Mouse (Mus musculus) testis, adult 2 months (tissue): ENCODE data around the gene Rars. TPM values are rescaled to one million over a fixed set of nuclear protein-coding genes. Genes with fewer than 3 reads are reported as not detected.
A peak's percentile ranks its signal among the peaks of the same experiment; 100 is the strongest.

Experiments
- H3K27ac ChIP-seq: fragments of 200-500 bp; 2 replicates; pipeline ENCODE4 v1.5.1; 2012; ENCODE audit warnings: low read depth, low read length; ENCODE audit not compliant: control insufficient read depth, insufficient read depth
- H3K27me3 ChIP-seq: fragments of 200-500 bp; 2 replicates; pipeline ENCODE4 v1.6.1; 2012; ENCODE audit warnings: mild to moderate bottlenecking, low read length, moderate library complexity; ENCODE audit not compliant: control insufficient read depth, insufficient read depth
- H3K36me3 ChIP-seq: fragments of 200-500 bp; 2 replicates; pipeline ENCODE4 v1.6.1; 2012; ENCODE audit warnings: mild to moderate bottlenecking, low read length; ENCODE audit not compliant: control insufficient read depth, insufficient read depth
- H3K4me1 ChIP-seq: fragments of 200-500 bp; 2 replicates; pipeline ENCODE4 v1.6.1; 2012; ENCODE audit warnings: low read length; ENCODE audit not compliant: control insufficient read depth, insufficient read depth
- H3K4me3 ChIP-seq: fragments of 200-500 bp; 2 replicates; pipeline ENCODE4 v1.5.1; 2012; ENCODE audit warnings: low read depth, mild to moderate bottlenecking, low read length, moderate library complexity, mixed read lengths; ENCODE audit not compliant: control insufficient read depth
- CTCF ChIP-seq: fragments of 200-500 bp; IDR thresholded peaks from 2 replicates; pipeline ENCODE4 v1.5.1; 2012; ENCODE audit warnings: low read depth, mild to moderate bottlenecking, inconsistent platforms, low read length, moderate library complexity; ENCODE audit not compliant: control insufficient read depth, insufficient read depth, insufficient replicate concordance
- POLR2A ChIP-seq: fragments of 200-500 bp; IDR thresholded peaks from 2 replicates; pipeline ENCODE4 v1.6.1; 2012; ENCODE audit warnings: low read depth, mild to moderate bottlenecking, inconsistent platforms, low read length, moderate library complexity; ENCODE audit not compliant: control insufficient read depth
- polyA plus RNA-seq: library from polyadenylated mRNA; depleted of rRNA; stranded (reverse); fragments of >200 nt; gene quantifications from 2 replicates; pipeline ENCODE4 v1.2.3, GENCODE M21; 2012; rRNA removed

Gene Rars
- polyA plus RNA-seq, 1 experiment: 9.3 TPM

GRCm38 (mm10) chr11:35769188-35769745 is 65.0 kb downstream of the Rars start, which contains the start of gene Pank3:
TSS of gene Pank3 (plus strand) at chr11:35769484.
- no peaks in the 10 kb centered on the region for H3K27me3 ChIP-seq
- no peak for TF ChIP-seq CTCF
- peak; percentile 53; the same call in 1 of the 2 replicates for TF ChIP-seq POLR2A
- H3K4me3 ChIP-seq: peak within 1 kb of the TSS; percentile 86
- peaks cover 5% of the 10 kb centered on the region for H3K4me1 ChIP-seq
- no peaks in the 10 kb centered on the region for H3K36me3 ChIP-seq
- H3K27ac ChIP-seq: peak within 1 kb of the TSS; percentile 80

GRCm38 (mm10) chr11:35766845-35767244 is 67.5 kb downstream of the Rars start:
- Histone ChIP-seq H3K36me3 (no peaks in the 10 kb centered on the region), H3K27me3 (no peaks in the 10 kb centered on the region), H3K27ac (no peak overlapping the region), H3K4me3 (no peak overlapping the region), H3K4me1 (peaks cover 5% of the 10 kb centered on the region)
- TF ChIP-seq POLR2A (no peak), CTCF (no peak)

- no peaks in the 10 kb centered on the region for H3K4me1 ChIP-seq
- H3K4me3 ChIP-seq: no peak overlapping the region
- H3K27me3 ChIP-seq: no peaks in the 10 kb centered on the region
- peak overlapping the region; percentile 39 for H3K27ac ChIP-seq
- TF ChIP-seq POLR2A: no peak
- TF ChIP-seq CTCF: no peak
- H3K36me3 ChIP-seq: no peaks in the 10 kb centered on the region
Observed at GRCm38 (mm10) chr11:35760627-35761003, 73.7 kb downstream of the Rars start.

- Histone ChIP-seq H3K27ac (peak overlapping the region; percentile 39), H3K36me3 (no peaks in the 10 kb centered on the region), H3K4me1 (no peaks in the 10 kb centered on the region), H3K27me3 (no peaks in the 10 kb centered on the region), H3K4me3 (no peak overlapping the region)
- TF ChIP-seq POLR2A (no peak), CTCF (no peak)
Observed at GRCm38 (mm10) chr11:35760001-35760626, 74.2 kb downstream of the Rars start.

Other genes with a start within 250 kb of the Rars start
- gene Pank3, start 65.0 kb downstream of the Rars start, polyA plus RNA-seq: 2.9 and 3.9 TPM in 2 replicates
- 5.5 and 7.3 TPM in 2 replicates for gene Fbll1, start 35.6 kb downstream of the Rars start, polyA plus RNA-seq
- 2.7 and 3.8 TPM in 2 replicates for gene Wwc1, start 146.0 kb upstream of the Rars start, polyA plus RNA-seq